14 mouse cellular contexts compared by ENCODE assay signal in the genomic region with DNA sequence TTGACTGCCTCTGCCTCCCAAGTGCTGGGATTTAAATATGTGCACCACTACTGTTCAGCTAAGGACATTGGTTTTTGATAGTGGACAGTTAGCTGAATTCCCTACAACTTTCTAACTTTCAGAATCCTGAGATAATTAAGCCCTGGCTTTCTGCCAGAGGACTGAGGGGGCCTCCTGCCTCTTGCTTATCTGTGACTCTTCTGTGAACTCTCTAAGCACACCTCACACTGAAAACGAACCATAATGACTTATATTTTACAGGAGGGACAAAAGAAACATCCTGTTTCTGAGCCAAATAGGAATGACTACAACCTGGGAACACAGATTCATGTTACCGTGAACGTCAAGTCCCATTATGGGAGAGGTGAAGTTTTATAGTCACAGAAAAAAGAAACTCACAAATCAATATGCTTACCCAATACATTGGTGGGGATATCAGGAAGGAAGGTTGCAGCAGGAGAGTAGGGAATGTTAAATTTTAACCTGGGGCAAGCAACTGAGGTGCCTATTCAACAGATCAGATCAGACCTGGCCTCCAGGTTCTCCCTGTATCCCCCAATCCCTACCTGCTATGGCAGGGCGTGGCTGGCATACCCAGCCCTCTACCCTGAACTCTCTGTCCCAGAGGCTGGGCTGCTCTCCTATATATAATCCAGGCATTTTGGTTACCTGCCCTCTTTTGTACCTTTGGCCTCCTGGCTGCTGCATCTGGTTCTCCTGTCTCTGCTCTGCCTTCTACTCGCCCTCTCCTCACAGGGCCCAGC. TPM values are rescaled to one million over a fixed set of nuclear protein-coding genes. Genes with fewer than 3 reads are reported as not detected.
"Had no signal": no experiment of that assay in that cellular context is flagged by ENCODE, and none has a peak within 500 bp of the region (broad histone marks: within the 10 kb centered on the region; RNA-seq: fewer than 3 reads in every experiment).

No protein-coding gene starts in this region.

RNA-seq across cellular contexts. Expression of a gene that starts 1.1 kb away (rescaled TPM):
- polyA plus RNA-seq: forebrain, embryonic 16.5 days; frontal cortex, adult 2 months; heart, embryonic 10.5 days; heart, embryonic 12.5 days; heart, embryonic 14.5 days; heart, embryonic 16.5 days; hindbrain, embryonic 10.5 days; hindbrain, embryonic 12.5 days; hindbrain, embryonic 14.5 days; hindbrain, embryonic 16.5 days; inflammation-experienced regulatory T-cells, adult 6 months; kidney, embryonic 16.5 days; limb, embryonic 10.5 days; limb, embryonic 12.5 days had no signal

RNA-seq across cellular contexts. Expression of a gene that starts 34.1 kb away (rescaled TPM):
- polyA plus RNA-seq: forebrain, embryonic 16.5 days; heart, embryonic 10.5 days; heart, embryonic 12.5 days; heart, embryonic 14.5 days; hindbrain, embryonic 10.5 days; hindbrain, embryonic 12.5 days; hindbrain, embryonic 14.5 days; hindbrain, embryonic 16.5 days; inflammation-experienced regulatory T-cells, adult 6 months; kidney, embryonic 16.5 days; limb, embryonic 10.5 days; limb, embryonic 12.5 days had no signal

RNA-seq across cellular contexts. Expression of a gene that starts 41.3 kb away (rescaled TPM):
- polyA plus RNA-seq: inflammation-experienced regulatory T-cells, adult 6 months had no signal
